In genomic region chr9:43122379-43122778, GRCm38 (mm10) we compare ENCODE assay signal across 13 mouse cellular contexts. TPM values are rescaled to one million over a fixed set of nuclear protein-coding genes. Genes with fewer than 3 reads are reported as not detected.
DNase-seq lines count a peak whose midpoint lies in the region; TF ChIP-seq lines count a peak whose summit lies in the region.
"Had no signal": no experiment of that assay in that cellular context is flagged by ENCODE, and none has a peak within 500 bp of the region (broad histone marks: within the 10 kb centered on the region; RNA-seq: fewer than 3 reads in every experiment).

No protein-coding gene starts in this region.

- H3K27me3 ChIP-seq in liver, adult 2 months (ENCODE audit: control insufficient read depth, insufficient read depth, low read length): no peaks in the 10 kb centered on the region
- H3K27me3 ChIP-seq in hindbrain, embryonic 10.5 days (ENCODE audit: insufficient read depth, poor library complexity, severe bottlenecking): no peaks in the 10 kb centered on the region

- H3K27ac ChIP-seq in liver, adult 2 months (replicated peaks; ENCODE audit: insufficient read depth, low read depth, low read length): no peak overlapping the region
- no peak overlapping the region for H3K27ac ChIP-seq in hindbrain, embryonic 10.5 days

- peak; percentile 35; the same call in 1 of the 2 replicates for TF ChIP-seq CTCF in liver, adult 2 months (IDR thresholded peaks at IDR 0.05; ENCODE audit: low read depth, low read length)

- WGBS in liver, adult 2 months: 0% methylated on average over 1 of the region's 1 CpGs
- WGBS in hindbrain, embryonic 10.5 days: 44% methylated on average over 1 of the region's 1 CpGs

- no peaks in the 10 kb centered on the region for H3K36me3 ChIP-seq in liver, adult 2 months (ENCODE audit: control insufficient read depth, insufficient read depth, low read length)
- no peaks in the 10 kb centered on the region for H3K36me3 ChIP-seq in hindbrain, embryonic 10.5 days
- H3K36me3 ChIP-seq: G1E; heart, embryonic 12.5 days had no signal

- H3K9me3 ChIP-seq in hindbrain, embryonic 10.5 days: no peaks in the 10 kb centered on the region
- H3K9me3 ChIP-seq: G1E; heart, embryonic 12.5 days had no signal

- no peak overlapping the region for H3K9ac ChIP-seq in liver, adult 2 months (ENCODE audit: low read depth, low read length)
- H3K9ac ChIP-seq: heart, embryonic 12.5 days had no signal

- intact Hi-C loops in heart, postnatal 25 days (cut with DNase I): no loop called here

- no peak for TF ChIP-seq POLR2A in liver, adult 2 months (IDR thresholded peaks at IDR 0.05; ENCODE audit: extremely low read depth, insufficient read depth, low read length)

- no peak overlapping the region for H3K4me3 ChIP-seq in liver, adult 2 months (ENCODE audit: insufficient read depth, low read depth, low read length)
- no peak overlapping the region for H3K4me3 ChIP-seq in hindbrain, embryonic 10.5 days
- H3K4me3 ChIP-seq: heart, embryonic 12.5 days had no signal

- DNase-seq in heart, adult 11 months: peak; percentile 88
- no peak for DNase-seq in heart, postnatal 25 days (ENCODE audit: low spot score)
- DNase-seq in liver, adult 2 months (ENCODE audit: extremely low read depth, low read depth, low spot score): peak; percentile 16
- DNase-seq in liver (no peak), ES-CJ7 (ENCODE audit: low read depth, low spot score) (peak; percentile 46)
- peak; percentile 40 for DNase-seq in lung, postnatal 10 days
- no peak for DNase-seq in hindbrain, embryonic 10.5 days (ENCODE audit: low spot score)
- DNase-seq in layer of hippocampus, postnatal 25 days (ENCODE audit: extremely low spot score in 1 of 2, low spot score in 1 of 2): no peak
- DNase-seq: adrenal gland, postnatal 25 days; retina, postnatal 1 day; thymus, postnatal 4 days had no signal

- no peaks in the 10 kb centered on the region for H3K4me1 ChIP-seq in liver, adult 2 months (ENCODE audit: control insufficient read depth, insufficient read depth, low read length)
- H3K4me1 ChIP-seq in hindbrain, embryonic 10.5 days (replicated peaks): no peaks in the 10 kb centered on the region
- H3K4me1 ChIP-seq: heart, embryonic 12.5 days had no signal

- no peaks in the 10 kb centered on the region for H3K79me2 ChIP-seq in liver, adult 2 months (ENCODE audit: control insufficient read depth, insufficient read depth, low read length)

RNA-seq across cellular contexts. Expression of gene Tmem136, which starts 6.0 kb away (rescaled TPM):
- 1 to 10 TPM; 6.1 to 6.7 TPM for total RNA-seq in heart, postnatal 25 days (2021)
- total RNA-seq in liver, adult 2 months (2014; rRNA removed): 0.34 and 0.37 TPM in 2 replicates
- polyA plus RNA-seq in liver, adult 2 months (2012; rRNA removed): 0.17 and 0.32 TPM in 2 replicates
- 13.0 and 13.7 TPM in 2 replicates for polyA plus RNA-seq in hindbrain, embryonic 10.5 days (2016; fragmentation: Nextera tagmentation; extraction: Ambion mirVana)
- 10 to 100 TPM; 17.7 to 21.9 TPM for total RNA-seq in layer of hippocampus, postnatal 25 days (2021)

RNA-seq across cellular contexts. Expression of gene Arhgef12, which starts 15.3 kb away (rescaled TPM):
- 100 to 1,000 TPM; 140 to 166 TPM for total RNA-seq in heart, postnatal 25 days (2021)
- 62.3 and 77.7 TPM in 2 replicates for total RNA-seq in liver, adult 2 months (2014; rRNA removed)
- 20.8 and 22.9 TPM in 2 replicates for polyA plus RNA-seq in liver, adult 2 months (2012; rRNA removed)
- 7.9 and 8.2 TPM in 2 replicates for polyA plus RNA-seq in hindbrain, embryonic 10.5 days (2016; fragmentation: Nextera tagmentation; extraction: Ambion mirVana)
- total RNA-seq in layer of hippocampus, postnatal 25 days (2021): 100 to 1,000 TPM; 141 to 157 TPM

Comparison
In these comparisons a context has a peak if more than half of its experiments do, and no peak if none do; other contexts are left out.
1. DNase-seq: peak in heart, adult 11 months (single experiment), liver, adult 2 months (single experiment), ES-CJ7 (single experiment) and lung, postnatal 10 days (single experiment); none in heart, postnatal 25 days (single experiment), liver (single experiment), hindbrain, embryonic 10.5 days (single experiment) and layer of hippocampus, postnatal 25 days (0 of 2).